Mouse (Mus musculus): ENCODE measurements around the gene Sipa1l2.

- TF ChIP-seq CTCF (conservative IDR thresholded peaks at IDR 0.05; ENCODE audit: insufficient read depth, insufficient read length, low read depth, low read length) (no peak), POLR2A (IDR thresholded peaks at IDR 0.05; ENCODE audit: low read depth, low read length) (no peak)
Observed at GRCm38 (mm10) chr8:125531088-125531438, 38.5 kb downstream of the Sipa1l2 start.
